Mouse (Mus musculus): ENCODE results near the gene Pkp1. TPM values are rescaled to one million over a fixed set of nuclear protein-coding genes. Genes with fewer than 3 reads are reported as not detected.

The Pkp1 gene
- polyA plus RNA-seq, 1 experiment from 2014 or later = 21.5 TPM

- Histone ChIP-seq H3K27ac (no peak overlapping the region), H3K4me1 (peaks cover 4% of the 10 kb centered on the region; the same call in 1 of the 2 replicates), H3K27me3 (replicated peaks) (no peaks in the 10 kb centered on the region), H3K9ac (no peak overlapping the region), H3K4me2 (no peak overlapping the region), H3K9me3 (no peaks in the 10 kb centered on the region), H3K4me3 (replicated peaks) (no peak overlapping the region), H3K36me3 (no peaks in the 10 kb centered on the region)
- 83% methylated on average over 6 of the region's 6 CpGs for WGBS
- ATAC-seq (ENCODE audit: insufficient read depth, low FRiP score, low read depth) = no peak
Observed at GRCm38 (mm10) chr1:135839065-135839464, 79.9 kb downstream of the Pkp1 start.

- Histone ChIP-seq H3K9me3 (no peaks in the 10 kb centered on the region), H3K4me3 (replicated peaks) (no peak overlapping the region), H3K27ac (no peak overlapping the region), H3K27me3 (replicated peaks) (no peaks in the 10 kb centered on the region), H3K9ac (no peak overlapping the region), H3K36me3 (no peaks in the 10 kb centered on the region), H3K4me2 (no peak overlapping the region), H3K4me1 (peaks cover 4% of the 10 kb centered on the region; the same call in 1 of the 2 replicates)
- no peak for ATAC-seq (ENCODE audit: insufficient read depth, low FRiP score, low read depth)
- WGBS = 63% methylated on average over 4 of the region's 4 CpGs
Observed at GRCm38 (mm10) chr1:135838626-135839025, 80.4 kb downstream of the Pkp1 start.

GRCm38 (mm10) chr1:135835716-135836483 is 83.1 kb downstream of the Pkp1 start, which contains the start of gene Tnnt2:
TSS of gene Tnnt2 (plus strand) at chr1:135836354.
- Histone ChIP-seq H3K36me3 (no peaks in the 10 kb centered on the region), H3K9me3 (no peaks in the 10 kb centered on the region), H3K27me3 (replicated peaks) (no peaks in the 10 kb centered on the region), H3K4me3 (replicated peaks) (no peak within 1 kb of the TSS), H3K27ac (no peak within 1 kb of the TSS; the same call in 1 of the 2 replicates), H3K4me1 (peaks cover 4% of the 10 kb centered on the region; the same call in 1 of the 2 replicates), H3K4me2 (no peak within 1 kb of the TSS), H3K9ac (no peak within 1 kb of the TSS)
- 33% methylated on average over 9 of the region's 9 CpGs for WGBS
- 0 out of 2 replicates have a peak, but pooled peaks have one; percentile 29 for ATAC-seq (ENCODE audit: insufficient read depth, low FRiP score, low read depth)

GRCm38 (mm10) chr1:135834983-135835382 is 84.0 kb downstream of the Pkp1 start:
- H3K4me3 ChIP-seq (replicated peaks) = no peak overlapping the region
- no peak for ATAC-seq (ENCODE audit: insufficient read depth, low FRiP score, low read depth)
- no peaks in the 10 kb centered on the region for H3K27me3 ChIP-seq (replicated peaks)
- no peak overlapping the region for H3K9ac ChIP-seq
- no peaks in the 10 kb centered on the region for H3K9me3 ChIP-seq
- no peaks in the 10 kb centered on the region for H3K36me3 ChIP-seq
- H3K4me1 ChIP-seq = peaks cover 4% of the 10 kb centered on the region; the same call in 1 of the 2 replicates
- 78% methylated on average over 8 of the region's 8 CpGs for WGBS
- H3K27ac ChIP-seq = no peak overlapping the region
- H3K4me2 ChIP-seq = no peak overlapping the region

GRCm38 (mm10) chr1:135834206-135834859 is 84.7 kb downstream of the Pkp1 start:
- Histone ChIP-seq H3K9ac (no peak overlapping the region), H3K4me3 (replicated peaks) (no peak overlapping the region), H3K27ac (no peak overlapping the region), H3K4me2 (no peak overlapping the region), H3K9me3 (no peaks in the 10 kb centered on the region), H3K27me3 (replicated peaks) (no peaks in the 10 kb centered on the region), H3K4me1 (peaks cover 4% of the 10 kb centered on the region; the same call in 1 of the 2 replicates), H3K36me3 (no peaks in the 10 kb centered on the region)
- ATAC-seq (ENCODE audit: insufficient read depth, low FRiP score, low read depth) = no peak
- 59% methylated on average over 6 of the region's 6 CpGs for WGBS

GRCm38 (mm10) chr1:135828918-135829317 is 90.1 kb downstream of the Pkp1 start:
- Histone ChIP-seq H3K27me3 (replicated peaks) (no peaks in the 10 kb centered on the region), H3K9ac (no peak overlapping the region), H3K27ac (no peak overlapping the region), H3K4me2 (no peak overlapping the region), H3K4me3 (replicated peaks) (no peak overlapping the region), H3K4me1 (no peaks in the 10 kb centered on the region), H3K36me3 (no peaks in the 10 kb centered on the region), H3K9me3 (no peaks in the 10 kb centered on the region)
- WGBS = 22% methylated on average over 1 of the region's 1 CpGs
- no peak for ATAC-seq (ENCODE audit: insufficient read depth, low FRiP score, low read depth)

GRCm38 (mm10) chr1:135821780-135822179 is 97.2 kb downstream of the Pkp1 start:
- 77% methylated on average over 7 of the region's 7 CpGs for WGBS
- peaks cover 22% of the 10 kb centered on the region; the same call in 1 of the 2 replicates for H3K4me1 ChIP-seq
- peak overlapping the region; percentile 9; the same call in 1 of the 2 replicates for H3K4me3 ChIP-seq (replicated peaks)
- no peaks in the 10 kb centered on the region for H3K9me3 ChIP-seq
- peak overlapping the region; percentile 49 for H3K27ac ChIP-seq
- H3K9ac ChIP-seq = no peak overlapping the region
- peaks cover 26% of the 10 kb centered on the region for H3K27me3 ChIP-seq (replicated peaks)
- H3K4me2 ChIP-seq = peak overlapping the region; percentile 90
- no peaks in the 10 kb centered on the region for H3K36me3 ChIP-seq
- ATAC-seq (ENCODE audit: insufficient read depth, low FRiP score, low read depth) = no peak

Other genes starting within 250 kb of the Pkp1 start
- gene Csrp1, start 199.1 kb downstream of the Pkp1 start, polyA plus RNA-seq (2015; fragmentation: Nextera tagmentation; extraction: Ambion mirVana) = 225 and 236 TPM in 2 replicates
- 79.8 and 95.3 TPM in 2 replicates for gene Phlda3, start 153.1 kb downstream of the Pkp1 start, polyA plus RNA-seq (2015; fragmentation: Nextera tagmentation; extraction: Ambion mirVana)
- gene Tnni1, start 139.8 kb downstream of the Pkp1 start, polyA plus RNA-seq (2015; fragmentation: Nextera tagmentation; extraction: Ambion mirVana) = 8.8 and 15.3 TPM in 2 replicates
- gene Lad1, start 100.6 kb downstream of the Pkp1 start, polyA plus RNA-seq (2015; fragmentation: Nextera tagmentation; extraction: Ambion mirVana) = 95.0 and 97.1 TPM in 2 replicates
- 18.7 and 25.8 TPM in 2 replicates for gene Tnnt2, start 82.9 kb downstream of the Pkp1 start, polyA plus RNA-seq (2015; fragmentation: Nextera tagmentation; extraction: Ambion mirVana)
- gene Igfn1, start 87.1 kb upstream of the Pkp1 start, polyA plus RNA-seq (2015; fragmentation: Nextera tagmentation; extraction: Ambion mirVana) = 0.06 and 0.09 TPM in 2 replicates
- 141 and 161 TPM in 2 replicates for gene Tmem9, start 88.9 kb upstream of the Pkp1 start, polyA plus RNA-seq (2015; fragmentation: Nextera tagmentation; extraction: Ambion mirVana)
- 0.33 and 0.50 TPM in 2 replicates for gene Ascl5, start 131.6 kb upstream of the Pkp1 start, polyA plus RNA-seq (2015; fragmentation: Nextera tagmentation; extraction: Ambion mirVana)
- gene Cacna1s, start 133.5 kb upstream of the Pkp1 start, polyA plus RNA-seq (2015; fragmentation: Nextera tagmentation; extraction: Ambion mirVana) = 0.10 and 0.17 TPM in 2 replicates
- 3.3 and 3.8 TPM in 2 replicates for gene Kif21b, start 212.2 kb upstream of the Pkp1 start, polyA plus RNA-seq (2015; fragmentation: Nextera tagmentation; extraction: Ambion mirVana)

All from stomach, embryonic 15.5 days (tissue).